Mouse (Mus musculus) brain, adult 2 months (tissue): Measurements from ENCODE around the gene Nhp2.

Source experiments
- DNase-seq: peaks from one replicate; pipeline ENCODE4 v3.0.0; 2011; ENCODE audit warnings: low read depth, low spot score

Gene Nhp2

DNA sequence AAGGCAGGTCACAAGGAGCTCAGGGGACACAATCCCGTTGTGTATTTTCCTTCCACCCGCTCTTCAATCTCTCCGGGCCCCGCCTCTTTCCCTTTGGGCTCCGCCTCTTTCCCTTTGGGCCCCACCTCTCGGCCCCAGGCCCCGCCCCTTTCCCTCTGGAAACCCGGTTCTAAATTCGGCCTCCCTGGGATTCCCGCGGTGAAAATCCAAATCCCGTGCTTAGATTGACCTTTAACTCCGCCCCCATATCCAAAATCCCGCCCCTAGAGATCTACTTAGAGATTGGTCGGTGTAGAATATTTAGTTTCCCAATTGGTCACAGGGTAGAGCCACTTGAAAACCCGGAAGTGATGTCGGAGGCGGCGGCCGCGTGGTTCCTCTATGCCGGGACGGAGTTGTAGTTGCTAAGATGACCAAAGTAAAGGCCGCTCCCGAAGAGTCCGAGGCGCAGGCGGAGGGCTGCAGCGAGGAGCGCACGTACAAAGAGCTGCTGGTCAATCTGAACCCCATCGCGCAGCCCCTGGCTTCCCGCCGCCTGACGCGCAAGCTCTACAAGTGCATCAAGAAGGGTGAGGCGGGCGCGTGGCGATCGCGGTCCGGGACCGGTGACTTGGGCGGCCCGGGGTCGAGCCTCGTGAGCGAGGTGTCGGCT, at the start of gene Nhp2:
Gene Nhp2 (plus strand): TSS at position 327 of the 652 bp plus-strand sequence.
- peak; percentile 99 for DNase-seq

DNA sequence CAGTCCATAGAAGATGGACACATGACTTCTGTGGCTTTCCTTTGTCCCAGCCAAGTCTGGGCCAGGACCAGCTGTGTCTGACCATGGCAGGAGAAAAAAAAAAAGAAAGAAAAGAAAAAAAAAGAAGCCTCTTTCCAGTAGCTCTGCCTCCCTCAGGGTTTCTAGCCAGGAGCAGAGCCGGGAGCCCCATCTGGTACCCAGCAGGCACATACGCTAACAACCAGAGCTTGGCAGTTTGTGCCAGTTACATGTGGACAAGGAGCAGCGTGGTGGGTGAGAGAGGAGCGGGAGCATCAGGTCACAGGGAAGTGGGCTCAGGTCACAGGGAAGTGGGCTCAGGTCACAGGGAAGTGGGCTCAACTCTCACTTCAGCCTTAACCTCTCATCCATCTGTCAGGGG, 43.1 kb upstream of the Nhp2 start:
- DNase-seq: no peak

DNA sequence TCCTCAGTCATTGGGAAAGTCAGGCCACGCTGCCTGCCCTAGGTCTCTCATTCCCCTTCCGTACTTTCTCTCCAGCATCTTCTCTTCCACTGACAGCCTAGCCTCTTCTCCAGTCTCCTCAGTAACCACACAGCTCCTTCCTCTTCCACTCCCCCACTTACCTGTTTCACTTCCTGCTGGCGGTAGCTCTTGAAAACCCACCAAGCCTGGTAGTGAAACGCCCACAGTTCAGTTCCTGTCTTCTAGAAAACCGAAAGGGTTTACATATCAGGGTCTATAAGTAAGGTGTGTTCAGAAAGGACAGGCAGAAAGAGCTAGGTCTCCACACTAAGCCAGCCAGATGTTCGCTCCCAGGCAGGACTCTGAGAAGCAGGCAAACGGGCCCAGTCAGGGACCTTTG, 41.9 kb upstream of the Nhp2 start:
- DNase-seq: no peak

DNA sequence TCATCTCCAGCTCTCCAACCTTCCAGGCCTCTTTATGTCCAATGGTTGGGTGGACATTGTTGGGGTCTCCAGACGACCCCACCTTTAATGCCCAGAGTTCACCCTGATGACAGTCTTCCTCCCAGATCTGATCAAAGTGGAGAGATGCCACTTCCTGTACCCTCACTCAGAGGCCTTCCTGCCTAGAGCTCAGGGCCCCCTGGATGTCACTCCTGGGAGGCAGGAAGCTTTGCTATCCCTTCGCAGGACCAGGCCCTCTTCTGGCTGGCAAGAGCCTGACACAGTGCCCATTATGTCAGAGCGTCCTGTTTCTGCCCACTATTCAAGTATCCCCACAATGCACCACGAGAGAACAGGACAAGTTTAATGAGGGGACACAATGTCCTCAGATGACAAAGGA, 40.5 kb upstream of the Nhp2 start:
- no peak for DNase-seq

DNA sequence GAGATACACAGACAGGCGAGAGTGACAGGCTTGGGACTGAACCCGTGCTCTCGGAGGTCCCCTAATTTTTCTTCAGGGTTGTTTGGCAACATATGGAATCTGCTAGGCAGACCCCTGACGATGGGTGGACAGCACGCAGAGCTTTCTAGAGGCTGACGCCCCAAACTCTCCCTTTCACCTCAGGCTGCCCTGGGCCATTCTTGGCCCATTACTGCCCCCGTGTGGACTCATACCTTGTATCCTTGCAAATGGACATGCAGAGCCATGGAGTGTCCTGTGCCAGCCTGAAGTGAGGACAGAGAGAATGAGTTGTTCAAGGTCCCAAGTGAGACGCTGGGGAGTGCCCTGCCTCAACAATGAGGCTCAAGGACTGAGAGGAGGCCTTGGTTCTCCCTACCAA, 36.8 kb upstream of the Nhp2 start:
- peak; percentile 64 for DNase-seq

DNA sequence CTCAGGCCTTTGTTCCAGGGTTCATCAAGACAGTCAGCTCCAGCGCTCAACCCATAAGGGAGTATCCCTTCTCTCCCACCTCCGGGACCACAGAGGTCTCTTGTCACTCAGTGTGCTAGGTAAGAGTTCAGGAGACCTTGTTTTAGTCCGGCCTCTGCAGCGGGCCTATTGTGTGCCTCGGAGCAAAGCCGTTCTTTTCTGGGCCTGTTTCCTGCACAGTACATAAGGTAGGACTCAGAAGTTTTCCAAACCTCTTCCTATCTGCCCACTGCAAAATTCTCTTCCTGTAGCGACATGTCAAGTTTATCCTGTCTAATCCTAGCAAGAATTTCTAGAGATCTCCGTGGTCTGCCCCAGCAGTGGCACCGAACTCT, 35.5 kb upstream of the Nhp2 start:
- no peak for DNase-seq

DNA sequence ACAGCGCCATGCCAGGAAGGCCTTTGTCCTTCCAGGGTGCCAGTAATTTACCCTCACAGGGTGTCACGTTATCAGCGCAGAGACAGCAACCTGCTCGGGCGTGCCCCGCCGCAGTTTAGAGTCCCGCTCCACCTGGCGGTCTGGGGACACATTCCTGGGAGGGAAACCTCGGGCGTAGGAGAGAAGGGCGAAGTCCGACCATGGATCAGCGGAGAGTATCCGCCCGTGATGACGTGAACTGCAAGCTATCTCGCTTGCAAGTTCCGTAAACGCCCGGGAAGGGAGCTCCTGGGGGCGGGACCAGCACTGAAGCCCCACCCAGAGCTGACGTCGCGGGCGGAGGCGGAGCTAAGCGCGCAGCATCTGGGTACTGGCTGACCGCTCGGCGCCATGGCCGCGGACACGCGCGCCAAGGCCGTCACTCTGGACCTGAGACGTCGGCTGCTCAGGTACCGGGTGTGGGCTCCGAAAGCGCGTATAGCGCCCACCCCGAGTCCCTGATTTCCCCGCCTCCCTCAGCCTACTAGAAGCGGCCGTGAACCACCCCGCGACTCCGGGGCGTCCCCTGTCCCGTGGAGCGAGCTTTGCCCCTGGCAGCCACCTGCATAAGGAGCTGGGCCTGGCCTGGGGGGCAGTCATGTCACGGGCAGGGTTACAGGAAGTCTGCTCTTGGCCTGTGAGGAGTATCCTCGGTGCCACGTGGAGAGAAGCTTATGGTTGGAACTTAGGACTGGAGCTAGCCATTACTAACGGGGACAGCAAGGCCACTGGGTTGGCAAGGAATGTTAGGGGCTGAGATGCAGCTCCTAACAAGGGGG, 34.9 kb upstream of the Nhp2 start, which contains the start of gene Phykpl:
Gene Phykpl (plus strand): TSS at position 327 of the 818 bp plus-strand sequence.
- peak; percentile 98 for DNase-seq

DNA sequence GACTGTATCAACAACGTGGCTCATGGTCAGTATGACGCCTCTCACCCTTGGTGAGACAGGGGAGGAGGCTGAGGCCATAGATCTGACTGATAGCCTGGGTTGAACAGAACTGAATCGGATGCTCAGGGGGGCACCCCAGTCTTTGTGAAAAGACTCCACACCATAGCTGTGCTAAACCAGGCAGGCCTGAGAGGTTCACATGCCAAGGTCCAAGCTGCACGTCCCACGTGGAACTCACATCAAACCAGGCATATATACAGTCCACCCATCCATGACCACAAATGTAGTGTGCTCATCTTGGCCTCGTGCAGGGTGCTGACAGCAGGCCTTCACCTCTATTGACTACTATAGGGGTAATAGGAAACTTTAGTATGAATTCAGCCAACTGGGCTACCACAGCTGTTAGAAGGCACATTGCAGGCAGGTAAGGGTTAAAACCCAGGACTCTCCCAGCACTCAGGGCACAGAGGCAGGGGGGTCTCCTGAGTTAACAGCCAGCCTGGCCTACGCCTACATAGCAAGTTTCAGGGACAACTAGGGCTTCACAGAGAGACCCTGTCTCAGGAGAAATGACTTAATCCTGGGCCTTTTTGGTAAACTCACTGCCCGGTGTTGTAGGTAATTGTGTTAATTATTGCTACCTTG, 33.8 kb upstream of the Nhp2 start:
- no peak for DNase-seq

DNA sequence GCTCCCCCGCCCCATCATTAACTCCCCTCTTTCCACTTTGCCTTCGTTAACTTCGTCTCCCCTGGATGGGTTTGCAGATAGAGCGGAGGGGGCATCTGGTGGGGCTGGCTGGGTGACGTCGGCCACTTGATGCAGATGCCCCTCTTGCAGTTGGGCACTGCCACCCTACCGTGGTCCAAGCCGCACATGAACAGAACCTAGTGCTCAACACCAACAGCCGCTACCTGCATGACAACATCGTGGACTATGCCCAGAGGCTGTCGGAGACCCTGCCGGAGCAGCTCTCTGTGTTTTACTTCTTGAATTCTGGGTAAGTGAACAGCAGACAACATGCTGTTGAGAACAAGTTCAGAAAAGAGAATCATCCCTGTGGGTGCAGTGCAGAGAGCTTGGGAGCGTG, 33.1 kb upstream of the Nhp2 start:
- no peak for DNase-seq

DNA sequence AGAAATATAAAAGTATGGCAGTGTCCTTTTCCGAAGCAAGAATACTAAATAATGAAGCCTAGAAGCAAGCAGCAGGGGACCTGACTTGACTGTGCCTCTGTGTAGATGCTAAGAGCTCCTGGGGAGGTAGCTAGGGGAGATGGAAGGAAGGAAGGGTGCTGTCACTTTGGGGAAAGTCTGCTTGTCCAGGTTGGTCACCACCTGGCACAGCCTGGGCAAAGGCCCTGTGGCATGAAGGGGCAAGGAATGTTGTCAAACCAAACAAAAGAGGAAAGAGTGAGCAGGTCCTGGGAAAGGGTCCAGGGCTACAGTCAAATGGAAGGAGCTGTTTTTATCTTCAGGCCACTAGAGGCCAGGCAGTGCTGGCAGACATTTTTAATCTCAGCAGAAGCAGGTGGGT, 32.5 kb upstream of the Nhp2 start:
- no peak for DNase-seq

DNA sequence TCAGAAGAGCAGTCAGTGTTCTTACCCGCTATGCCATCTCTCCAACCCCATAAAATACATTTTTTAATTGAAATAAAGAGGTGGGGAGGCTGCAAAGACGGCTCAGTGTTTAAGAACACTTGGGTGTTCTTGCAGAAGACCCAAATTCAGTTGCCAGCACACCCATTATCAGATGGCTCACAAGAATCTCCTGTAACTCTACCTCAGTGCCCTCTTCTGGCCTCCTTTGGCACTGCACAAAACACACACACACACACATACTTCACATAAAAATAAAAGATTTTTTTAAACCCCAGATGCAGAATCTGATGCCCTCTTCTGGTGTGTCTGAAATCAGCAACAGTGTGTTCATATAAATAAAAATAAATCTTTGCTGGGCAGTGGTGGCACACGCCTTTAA, 30.7 kb upstream of the Nhp2 start:
- DNase-seq: no peak

DNA sequence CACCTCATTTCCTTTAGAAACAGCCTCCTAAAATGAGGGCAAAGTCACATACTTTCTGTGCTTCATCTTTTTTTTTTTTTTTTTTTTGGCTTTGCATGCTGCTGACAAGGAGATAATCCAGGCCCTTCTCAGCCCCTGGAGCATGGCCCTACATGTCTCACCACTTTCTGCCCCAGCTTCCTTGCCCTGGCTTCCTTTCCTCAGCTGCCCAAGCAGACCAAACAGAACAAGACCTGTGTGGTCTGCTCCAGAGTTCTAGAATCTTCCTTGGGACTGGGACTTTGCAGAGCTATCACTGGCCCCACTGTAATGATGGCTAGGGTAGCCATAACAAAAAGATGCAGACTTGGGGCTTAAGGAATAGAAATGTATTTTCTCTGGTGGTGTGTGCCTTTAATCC, 29.5 kb upstream of the Nhp2 start:
- no peak for DNase-seq

DNA sequence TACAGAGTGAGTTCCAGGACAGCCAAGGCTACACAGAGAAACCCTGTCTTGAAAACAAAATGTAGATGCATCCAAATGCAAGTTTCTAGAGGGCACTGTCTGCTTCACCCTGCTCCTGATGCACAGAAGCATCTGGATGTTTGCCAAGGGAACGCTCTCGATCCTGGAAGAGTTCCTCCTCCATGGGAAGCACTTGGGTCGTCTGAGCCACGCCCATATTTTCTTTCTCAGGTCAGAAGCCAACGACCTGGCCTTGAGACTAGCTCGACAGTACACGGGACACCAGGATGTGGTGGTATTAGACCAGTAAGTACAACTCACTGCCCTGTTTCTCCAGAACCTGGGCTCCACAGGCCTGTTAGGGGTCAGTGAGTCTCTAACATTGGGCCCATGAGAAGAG, 28.4 kb upstream of the Nhp2 start:
- no peak for DNase-seq

DNA sequence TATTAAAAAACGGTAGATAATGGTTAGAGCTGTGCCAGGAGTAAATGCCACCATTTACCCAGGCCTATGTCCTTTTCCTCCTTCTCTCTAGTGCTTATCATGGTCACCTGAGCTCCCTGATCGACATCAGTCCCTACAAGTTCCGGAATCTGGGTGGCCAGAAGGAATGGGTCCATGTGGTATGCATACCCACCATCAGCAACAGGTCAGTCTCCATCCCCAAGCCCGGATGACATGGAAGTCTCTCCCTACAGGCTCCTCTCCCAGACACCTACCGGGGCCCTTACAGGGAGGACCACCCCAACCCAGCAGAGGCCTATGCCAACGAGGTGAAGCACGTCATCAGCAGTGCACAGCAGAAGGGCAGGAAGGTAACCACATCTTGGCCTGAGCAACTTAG, 27.6 kb upstream of the Nhp2 start:
- no peak for DNase-seq

DNA sequence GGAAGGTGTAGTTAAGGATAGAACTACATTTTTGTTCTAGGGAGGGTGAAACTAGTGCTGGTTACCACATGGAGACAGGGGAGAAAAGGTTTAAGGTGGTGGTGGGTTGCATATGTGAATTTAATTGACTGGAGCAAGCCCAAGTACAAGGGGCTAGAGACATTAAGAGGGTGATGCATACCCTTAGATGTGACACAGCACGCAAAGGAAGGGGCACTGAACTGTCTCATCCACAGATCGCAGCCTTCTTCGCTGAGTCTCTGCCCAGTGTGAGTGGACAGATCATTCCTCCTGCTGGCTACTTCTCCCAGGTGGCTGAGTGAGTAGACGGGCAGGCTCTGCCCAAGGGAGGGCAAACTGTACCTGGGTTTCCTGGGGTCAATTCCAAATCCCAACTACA, 26.2 kb upstream of the Nhp2 start:
- no peak for DNase-seq

DNA sequence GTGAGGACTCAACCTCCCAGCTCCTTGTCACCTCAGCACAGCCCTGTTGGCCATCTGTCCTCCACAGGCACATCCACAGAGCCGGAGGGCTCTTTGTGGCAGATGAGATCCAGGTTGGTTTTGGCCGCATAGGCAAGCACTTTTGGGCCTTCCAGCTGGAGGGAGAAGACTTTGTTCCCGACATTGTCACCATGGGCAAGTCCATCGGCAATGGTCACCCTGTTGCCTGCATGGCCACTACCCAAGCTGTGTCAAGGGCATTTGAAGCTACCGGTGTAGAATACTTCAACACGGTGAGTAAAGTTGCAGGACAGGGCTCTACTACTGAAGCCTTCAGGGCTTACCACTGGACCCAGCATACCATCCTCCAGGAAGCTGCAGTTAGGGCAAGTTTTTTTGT, 25.7 kb upstream of the Nhp2 start:
- no peak for DNase-seq

DNA sequence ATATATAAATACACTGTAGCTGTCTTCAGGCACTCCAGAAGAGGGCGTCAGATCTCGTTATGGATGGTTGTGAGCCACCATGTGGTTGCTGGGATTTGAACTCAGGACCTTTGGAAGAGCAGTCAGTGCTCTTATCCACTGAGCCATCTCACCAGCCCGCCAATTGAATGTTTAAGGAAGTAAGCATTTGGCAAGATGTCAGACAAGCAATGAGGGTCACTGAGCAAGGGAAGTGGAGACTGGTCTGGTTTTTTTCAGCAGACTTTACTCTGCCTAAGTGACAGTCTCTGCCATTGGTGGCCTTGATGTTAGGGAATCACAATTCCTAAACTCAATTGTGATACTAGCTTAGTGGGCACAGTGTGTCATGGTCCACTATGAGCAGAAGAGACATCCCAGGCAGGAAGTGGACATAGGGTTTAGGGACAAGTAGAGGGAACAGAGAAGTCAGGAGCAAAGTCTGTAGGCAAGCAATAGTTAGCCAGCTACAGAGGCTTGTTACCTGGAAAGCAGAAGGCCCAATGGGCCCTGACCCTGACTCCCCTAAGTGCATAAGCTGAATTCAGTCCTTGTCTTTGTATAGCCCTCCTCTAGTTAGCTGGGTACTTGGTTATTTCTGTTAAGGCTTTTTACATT, 24.7 kb upstream of the Nhp2 start:
- DNase-seq: peak; percentile 25

DNA sequence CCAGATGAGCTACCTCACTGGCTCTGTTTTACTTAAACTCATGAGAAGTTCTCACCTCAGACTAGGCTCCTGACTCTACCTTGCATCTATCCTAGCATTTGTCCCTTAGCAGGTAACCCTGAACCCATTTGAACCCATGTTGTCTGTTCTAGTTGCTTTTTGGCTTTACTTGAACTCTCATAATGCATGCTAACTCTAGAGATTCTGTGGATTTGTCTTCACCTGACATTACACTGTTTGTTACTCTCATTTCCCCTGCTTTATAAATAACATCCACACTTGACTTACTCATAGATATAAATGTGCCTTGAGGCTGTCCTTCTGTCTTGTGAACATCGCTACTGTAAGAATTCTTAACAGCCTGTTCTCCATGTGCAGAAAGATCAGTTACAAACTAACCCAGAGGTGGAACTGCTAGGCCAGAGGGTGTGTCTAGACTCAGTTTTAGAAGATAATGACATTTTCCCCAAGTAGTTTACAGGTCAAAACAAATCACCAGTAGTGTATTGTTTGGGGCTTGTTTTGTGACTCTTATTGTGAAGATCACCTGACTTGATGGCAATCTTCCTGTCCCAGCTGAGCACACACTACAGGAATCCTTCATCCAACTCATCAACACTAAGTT, 24.0 kb upstream of the Nhp2 start:
- DNase-seq: no peak

DNA sequence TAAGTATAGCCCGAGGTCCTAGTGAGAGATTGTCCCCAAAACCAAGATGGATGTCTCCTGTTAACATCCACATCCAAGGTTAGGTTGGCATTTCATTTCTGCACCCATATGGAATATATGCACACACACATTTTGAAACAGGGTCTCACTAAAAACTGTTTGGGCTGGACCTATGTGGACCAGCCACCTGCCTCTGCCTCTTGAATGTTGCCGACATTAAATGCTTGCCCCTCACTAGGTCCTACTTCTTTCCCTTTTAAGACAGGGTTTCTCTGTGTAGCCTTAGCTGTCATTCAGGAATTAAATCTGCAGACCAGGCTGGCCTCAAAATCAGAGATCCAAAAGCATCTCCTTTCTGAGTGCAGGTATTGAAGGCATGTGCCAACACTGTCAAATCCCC, 22.0 kb upstream of the Nhp2 start:
- no peak for DNase-seq

DNA sequence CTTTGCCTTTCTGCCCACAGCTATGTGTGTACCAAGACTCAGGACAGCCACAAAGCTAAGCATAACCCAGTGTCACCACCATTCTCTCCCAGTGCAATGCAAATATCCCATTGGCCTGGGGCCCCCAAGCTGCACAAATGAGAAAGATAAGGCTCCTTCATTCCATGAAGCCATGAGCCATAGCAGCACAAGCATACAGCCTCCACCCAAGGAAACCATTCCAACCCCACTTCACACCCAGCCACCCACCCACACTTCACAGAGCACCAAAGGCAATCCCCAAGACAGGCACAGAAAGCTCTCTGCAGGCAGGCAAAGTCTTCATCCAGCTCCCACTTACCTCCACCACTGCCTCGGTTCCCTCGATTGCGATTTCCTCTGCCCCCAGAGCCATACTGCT, 17.3 kb upstream of the Nhp2 start:
- peak; percentile 57 for DNase-seq

DNA sequence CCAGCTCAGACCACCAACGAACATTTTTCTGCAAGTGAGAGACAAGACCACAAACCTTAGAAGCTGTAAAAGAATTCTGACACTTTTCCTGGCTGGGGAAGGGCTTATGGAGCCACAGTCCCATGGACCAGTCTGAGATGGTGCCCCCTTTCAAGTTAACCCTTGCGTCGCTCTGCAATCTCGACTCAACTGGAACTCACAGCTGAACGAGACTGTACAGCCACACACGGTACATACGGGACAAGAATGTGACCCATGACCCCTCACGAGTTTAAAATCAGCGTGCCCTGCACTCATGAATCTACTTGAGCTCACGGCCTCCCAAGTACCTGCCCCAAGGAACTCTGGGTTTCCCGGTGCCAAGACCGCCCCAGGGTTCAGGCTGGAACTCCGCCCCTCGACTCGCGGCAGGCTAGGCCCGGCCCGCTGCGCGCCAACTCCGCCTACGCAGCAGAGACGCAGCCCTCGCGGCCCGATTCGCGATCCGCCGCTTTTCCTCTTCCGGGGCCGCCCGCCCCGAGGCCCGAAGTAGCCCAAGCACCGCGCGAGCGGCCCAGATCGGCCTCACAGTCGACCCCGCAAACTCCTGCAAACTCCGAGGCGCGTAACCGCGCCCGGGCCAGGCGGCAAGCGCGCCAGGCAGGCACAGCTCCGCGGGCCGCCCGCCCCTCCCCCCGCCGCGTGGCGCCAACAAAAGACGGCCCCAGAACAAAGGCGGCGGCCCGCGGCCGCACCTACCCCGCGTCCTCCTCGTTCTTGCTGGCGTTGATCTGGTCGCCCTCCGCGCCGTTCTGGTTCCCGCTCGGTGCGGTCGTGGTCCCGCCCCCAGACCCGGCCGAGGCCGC, 13.7 kb upstream of the Nhp2 start:
- peak; percentile 88 for DNase-seq
